Mouse (Mus musculus) heart, embryonic 12.5 days (tissue): ENCODE data around the gene C130050O18Rik. TPM values are rescaled to one million over a fixed set of nuclear protein-coding genes. Genes with fewer than 3 reads are reported as not detected.

Experiments used
- ATAC-seq: fragments of 200-750 bp; cut with Nextera tagmentation; 2 replicates; pipeline ENCODE4 v1.8.0; 2017; ENCODE audit warnings: moderate TSS enrichment, moderate library complexity; ENCODE audit not compliant: insufficient number of reproducible peaks, low FRiP score
- H3K27ac ChIP-seq: fragments of 300-500 bp; sonication (generic); 2 replicates; pipeline ENCODE4 v1.5.1; 2016; ENCODE audit warnings: mild to moderate bottlenecking, moderate library complexity; ENCODE audit not compliant: poor library complexity, severe bottlenecking
- H3K27me3 ChIP-seq: fragments of 300-500 bp; sonication (generic); replicated peaks from 2 replicates; pipeline ENCODE4 v1.6.1; 2016; ENCODE audit warnings: mild to moderate bottlenecking, moderate library complexity
- H3K36me3 ChIP-seq: fragments of 300-500 bp; sonication (generic); 2 replicates; pipeline ENCODE4 v1.6.1; 2016; ENCODE audit warnings: mild to moderate bottlenecking, moderate library complexity
- H3K4me1 ChIP-seq: fragments of 300-500 bp; sonication (generic); replicated peaks from 2 replicates; pipeline ENCODE4 v1.6.1; 2016; ENCODE audit warnings: mild to moderate bottlenecking
- H3K4me2 ChIP-seq: fragments of 300-500 bp; sonication (generic); 2 replicates; pipeline ENCODE4 v1.6.1; 2016; ENCODE audit warnings: mild to moderate bottlenecking, moderate library complexity
- H3K4me3 ChIP-seq: fragments of 300-500 bp; sonication (generic); 2 replicates; pipeline ENCODE4 v1.5.1; 2016; ENCODE audit warnings: mild to moderate bottlenecking
- H3K9ac ChIP-seq: fragments of 300-500 bp; sonication (generic); 2 replicates; pipeline ENCODE4 v1.6.1; 2016; ENCODE audit warnings: mild to moderate bottlenecking, moderate library complexity
- H3K9me3 ChIP-seq: fragments of 300-500 bp; sonication (generic); replicated peaks from 2 replicates; pipeline ENCODE4 v1.6.1; 2016; ENCODE audit warnings: mild to moderate bottlenecking, moderate library complexity
- WGBS: fragments of 180-500 bp; shearing (Covaris S2); methylation state at CpG from one replicate; pipeline ENCODE4 v1.1.7; 2016; 5-methylcytosine and 5-hydroxymethylcytosine counted together
- polyA plus RNA-seq: library from polyadenylated mRNA; unstranded; fragments of >200 nt; fragmentation: Nextera tagmentation; extraction: Ambion mirVana; gene quantifications from 2 replicates; pipeline ENCODE4 v1.2.1, GENCODE M21; 2016

Gene C130050O18Rik
- polyA plus RNA-seq, 1 experiment from 2014 or later, result 0.10 TPM

- Histone ChIP-seq H3K27me3 (no peaks in the 10 kb centered on the region), H3K4me3 (no peak overlapping the region), H3K9ac (peak overlapping the region; percentile 85; the same call in 1 of the 2 replicates), H3K36me3 (no peaks in the 10 kb centered on the region), H3K9me3 (no peaks in the 10 kb centered on the region), H3K27ac (peak overlapping the region; percentile 23; the same call in 1 of the 2 replicates), H3K4me1 (peaks cover 38% of the 10 kb centered on the region), H3K4me2 (peak overlapping the region; percentile 83)
- WGBS, result 55% methylated on average over 6 of the region's 6 CpGs
- no peak for ATAC-seq
Observed at GRCm38 (mm10) chr5:139370336-139370735, 34.7 kb upstream of the C130050O18Rik start.

GRCm38 (mm10) chr5:139371118-139371517 is 34.0 kb upstream of the C130050O18Rik start:
- H3K36me3 ChIP-seq, result no peaks in the 10 kb centered on the region
- H3K4me1 ChIP-seq, result peaks cover 43% of the 10 kb centered on the region
- H3K4me3 ChIP-seq, result peak overlapping the region; percentile 8; the same call in 1 of the 2 replicates
- H3K9ac ChIP-seq, result peak overlapping the region; percentile 85; the same call in 1 of the 2 replicates
- peak overlapping the region; percentile 23; the same call in 1 of the 2 replicates for H3K27ac ChIP-seq
- H3K4me2 ChIP-seq, result peak overlapping the region; percentile 83
- no peaks in the 10 kb centered on the region for H3K9me3 ChIP-seq
- no peaks in the 10 kb centered on the region for H3K27me3 ChIP-seq
- ATAC-seq, result no peak
- WGBS, result 64% methylated on average over 5 of the region's 5 CpGs

GRCm38 (mm10) chr5:139371631-139372401 is 33.3 kb upstream of the C130050O18Rik start:
- H3K9me3 ChIP-seq, result no peaks in the 10 kb centered on the region
- no peaks in the 10 kb centered on the region for H3K36me3 ChIP-seq
- ATAC-seq, result peak; percentile 96
- H3K4me2 ChIP-seq, result peak overlapping the region; percentile 83
- peak overlapping the region; percentile 85 for H3K9ac ChIP-seq
- peak overlapping the region; percentile 62 for H3K4me3 ChIP-seq
- 2% methylated on average over 36 of the region's 39 CpGs for WGBS
- peaks cover 49% of the 10 kb centered on the region for H3K4me1 ChIP-seq
- H3K27me3 ChIP-seq, result no peaks in the 10 kb centered on the region
- peak overlapping the region; percentile 82 for H3K27ac ChIP-seq

- H3K9ac ChIP-seq, result no peak overlapping the region
- 88% methylated on average over 3 of the region's 3 CpGs for WGBS
- H3K4me3 ChIP-seq, result no peak overlapping the region
- H3K36me3 ChIP-seq, result no peaks in the 10 kb centered on the region
- H3K4me2 ChIP-seq, result no peak overlapping the region
- H3K27me3 ChIP-seq, result no peaks in the 10 kb centered on the region
- H3K9me3 ChIP-seq, result no peaks in the 10 kb centered on the region
- peaks cover 62% of the 10 kb centered on the region for H3K4me1 ChIP-seq
- no peak for ATAC-seq
- H3K27ac ChIP-seq, result peak overlapping the region; percentile 9; the same call in 1 of the 2 replicates
Observed at GRCm38 (mm10) chr5:139373126-139373525, 32.0 kb upstream of the C130050O18Rik start.

GRCm38 (mm10) chr5:139373889-139374444 is 31.1 kb upstream of the C130050O18Rik start:
- Histone ChIP-seq H3K27ac (no peak overlapping the region), H3K4me3 (no peak overlapping the region), H3K9ac (no peak overlapping the region), H3K27me3 (no peaks in the 10 kb centered on the region), H3K9me3 (no peaks in the 10 kb centered on the region), H3K36me3 (no peaks in the 10 kb centered on the region), H3K4me2 (no peak overlapping the region), H3K4me1 (peaks cover 71% of the 10 kb centered on the region)
- no peak for ATAC-seq
- WGBS, result 72% methylated on average over 6 of the region's 6 CpGs

GRCm38 (mm10) chr5:139374841-139375240 is 30.2 kb upstream of the C130050O18Rik start:
- H3K4me2 ChIP-seq, result no peak overlapping the region
- WGBS, result 87% methylated on average over 2 of the region's 2 CpGs
- H3K27ac ChIP-seq, result no peak overlapping the region
- H3K9me3 ChIP-seq, result no peaks in the 10 kb centered on the region
- H3K4me3 ChIP-seq, result no peak overlapping the region
- peaks cover 76% of the 10 kb centered on the region for H3K4me1 ChIP-seq
- no peaks in the 10 kb centered on the region for H3K36me3 ChIP-seq
- no peaks in the 10 kb centered on the region for H3K27me3 ChIP-seq
- H3K9ac ChIP-seq, result no peak overlapping the region
- no peak for ATAC-seq

GRCm38 (mm10) chr5:139377468-139378270 is 27.4 kb upstream of the C130050O18Rik start, which contains the start of gene Gpr146:
Gpr146 (plus strand) TSS chr5:139377697.
- Histone ChIP-seq H3K27ac (peak within 1 kb of the TSS; percentile 97), H3K4me2 (peak within 1 kb of the TSS; percentile 89), H3K9ac (peak within 1 kb of the TSS; percentile 46; the same call in 1 of the 2 replicates), H3K9me3 (no peaks in the 10 kb centered on the region), H3K36me3 (no peaks in the 10 kb centered on the region), H3K4me1 (peaks cover 75% of the 10 kb centered on the region), H3K27me3 (no peaks in the 10 kb centered on the region), H3K4me3 (0 out of 2 replicates have a peak within 1 kb of the TSS, but pooled peaks have one; percentile 7)
- WGBS, result 15% methylated on average over 18 of the region's 18 CpGs
- no peak for ATAC-seq

GRCm38 (mm10) chr5:139378271-139378556 is 26.9 kb upstream of the C130050O18Rik start:
- Histone ChIP-seq H3K4me1 (peaks cover 75% of the 10 kb centered on the region), H3K27ac (peak overlapping the region; percentile 97), H3K4me3 (no peak overlapping the region), H3K4me2 (peak overlapping the region; percentile 56; the same call in 1 of the 2 replicates), H3K9me3 (no peaks in the 10 kb centered on the region), H3K36me3 (no peaks in the 10 kb centered on the region), H3K9ac (peak overlapping the region; percentile 46; the same call in 1 of the 2 replicates), H3K27me3 (no peaks in the 10 kb centered on the region)
- 78% methylated on average over 7 of the region's 7 CpGs for WGBS
- no peak for ATAC-seq

GRCm38 (mm10) chr5:139378986-139379629 is 26.0 kb upstream of the C130050O18Rik start:
- H3K27ac ChIP-seq, result peak overlapping the region; percentile 97
- 0 out of 2 replicates have a peak, but pooled peaks have one; percentile 18 for ATAC-seq
- peak overlapping the region; percentile 33 for H3K9ac ChIP-seq
- no peaks in the 10 kb centered on the region for H3K9me3 ChIP-seq
- H3K4me2 ChIP-seq, result peak overlapping the region; percentile 89
- no peaks in the 10 kb centered on the region for H3K27me3 ChIP-seq
- H3K36me3 ChIP-seq, result no peaks in the 10 kb centered on the region
- peaks cover 80% of the 10 kb centered on the region for H3K4me1 ChIP-seq
- WGBS, result 18% methylated on average over 21 of the region's 21 CpGs
- no peak overlapping the region for H3K4me3 ChIP-seq

- Histone ChIP-seq H3K27me3 (no peaks in the 10 kb centered on the region), H3K4me3 (peak overlapping the region; percentile 80), H3K9ac (peak overlapping the region; percentile 66; the same call in 1 of the 2 replicates), H3K4me1 (peaks cover 87% of the 10 kb centered on the region), H3K27ac (peak overlapping the region; percentile 97), H3K4me2 (peak overlapping the region; percentile 89), H3K9me3 (no peaks in the 10 kb centered on the region), H3K36me3 (no peaks in the 10 kb centered on the region)
- WGBS, result 24% methylated on average over 8 of the region's 8 CpGs
- ATAC-seq, result peak; percentile 0; the same call in 1 of the 2 replicates
Observed at GRCm38 (mm10) chr5:139379771-139380384, 25.2 kb upstream of the C130050O18Rik start.
